Mouse (Mus musculus): ENCODE measurements at regions not wholly inside any gene's neighbourhood (a gene's known extent, or its start where the extent isn't known, plus 50 kb on each side); places are given as distances from the start of the nearest gene placed in this dataset.

GRCm38 (mm10) chr6:98632278-98633063, 289.9 kb upstream of the Gm765 start:
- TF ChIP-seq POLR2A (IDR thresholded peaks at IDR 0.05; ENCODE audit: extremely low read depth, insufficient read depth, low read length) (no peak), CTCF (IDR thresholded peaks at IDR 0.05; ENCODE audit: low read depth, low read length) (no peak)
